Mouse (Mus musculus) E14TG2a.4 (cell line): ENCODE data around the gene Stx11.

Source experiments
- CTCF ChIP-seq: conservative IDR thresholded peaks from 2 replicates; pipeline ENCODE4 v1.5.1; 2014; ENCODE audit warnings: low read length
- NANOG ChIP-seq: IDR thresholded peaks from 2 replicates; pipeline ENCODE4 v1.6.1; 2014; ENCODE audit warnings: borderline replicate concordance, low read length, mixed read lengths
- POU5F1 ChIP-seq: IDR thresholded peaks from 2 replicates; pipeline ENCODE4 v1.6.1; 2014; ENCODE audit warnings: low read length, borderline replicate concordance

- TF ChIP-seq CTCF (no peak), POU5F1 (no peak), NANOG (no peak)
These were observed 49.9 kb downstream of the Stx11 start for GRCm38 (mm10) chr10:12914203-12914602.
